Mouse (Mus musculus) embryonic facial prominence, embryonic 11.5 days (tissue): ENCODE data around the gene Tmem139. TPM values are rescaled to one million over a fixed set of nuclear protein-coding genes. Genes with fewer than 3 reads are reported as not detected.
A peak's percentile ranks its signal among the peaks of the same experiment; 100 is the strongest.

ENCODE experiments used
- ATAC-seq: fragments of 200-750 bp; cut with Nextera tagmentation; replicated peaks from 2 replicates; pipeline ENCODE4 v1.8.0; 2017; ENCODE audit warnings: low read depth; ENCODE audit not compliant: insufficient number of reproducible peaks, low FRiP score, low TSS enrichment
- DNase-seq: peaks from one replicate; pipeline ENCODE4 v3.0.0-alpha.2; 2015; ENCODE audit warnings: low spot score
- H3K27ac ChIP-seq: fragments of 300-500 bp; sonication (generic); replicated peaks from 2 replicates; pipeline ENCODE4 v1.5.1; 2014; ENCODE audit warnings: mild to moderate bottlenecking, low read depth, low read length, control low read depth
- H3K27me3 ChIP-seq: fragments of 300-500 bp; sonication (generic); 2 replicates; pipeline ENCODE4 v1.6.1; 2014; ENCODE audit warnings: mild to moderate bottlenecking, low read length, moderate library complexity, mixed read lengths; ENCODE audit not compliant: control insufficient read depth, insufficient read depth
- H3K36me3 ChIP-seq: fragments of 300-500 bp; sonication (generic); replicated peaks from 2 replicates; pipeline ENCODE4 v1.6.1; 2014; ENCODE audit warnings: low read depth, mild to moderate bottlenecking, low read length, moderate library complexity, mixed read lengths; ENCODE audit not compliant: control insufficient read depth, insufficient read depth
- H3K4me1 ChIP-seq: fragments of 300-500 bp; sonication (generic); 2 replicates; pipeline ENCODE4 v1.6.1; 2014; ENCODE audit warnings: low read length, mixed read lengths; ENCODE audit not compliant: control insufficient read depth, insufficient read depth
- H3K4me2 ChIP-seq: fragments of 300-500 bp; sonication (generic); 2 replicates; pipeline ENCODE4 v1.6.1; 2014; ENCODE audit warnings: low read depth, mild to moderate bottlenecking, control low read depth, low read length, moderate library complexity
- H3K4me3 ChIP-seq: fragments of 300-500 bp; sonication (generic); 2 replicates; pipeline ENCODE4 v1.5.1; 2014; ENCODE audit warnings: low read depth, low read length, control low read depth
- H3K9ac ChIP-seq: fragments of 300-500 bp; sonication (generic); replicated peaks from 2 replicates; pipeline ENCODE4 v1.6.1; 2014; ENCODE audit warnings: mild to moderate bottlenecking, control low read depth, low read length
- H3K9me3 ChIP-seq: fragments of 300-500 bp; sonication (generic); replicated peaks from 2 replicates; pipeline ENCODE4 v1.6.1; 2016; ENCODE audit warnings: mild to moderate bottlenecking, low read length, inconsistent platforms, mixed read lengths; ENCODE audit not compliant: control insufficient read depth
- WGBS: fragments of 180-500 bp; shearing (Covaris S2); extraction: QIAGEN DNeasy Blood & Tissue Kit; methylation state at CpG from one replicate; pipeline ENCODE4 v1.1.7; 2014; 5-methylcytosine and 5-hydroxymethylcytosine counted together
- polyA plus RNA-seq: library from polyadenylated mRNA; unstranded; fragments of >200 nt; fragmentation: Nextera tagmentation; extraction: Ambion mirVana; gene quantifications from 2 replicates; pipeline ENCODE4 v1.2.1, GENCODE M21; 2014

Gene Tmem139
- 0.68 and 0.73 TPM in 2 replicates for polyA plus RNA-seq

DNA sequence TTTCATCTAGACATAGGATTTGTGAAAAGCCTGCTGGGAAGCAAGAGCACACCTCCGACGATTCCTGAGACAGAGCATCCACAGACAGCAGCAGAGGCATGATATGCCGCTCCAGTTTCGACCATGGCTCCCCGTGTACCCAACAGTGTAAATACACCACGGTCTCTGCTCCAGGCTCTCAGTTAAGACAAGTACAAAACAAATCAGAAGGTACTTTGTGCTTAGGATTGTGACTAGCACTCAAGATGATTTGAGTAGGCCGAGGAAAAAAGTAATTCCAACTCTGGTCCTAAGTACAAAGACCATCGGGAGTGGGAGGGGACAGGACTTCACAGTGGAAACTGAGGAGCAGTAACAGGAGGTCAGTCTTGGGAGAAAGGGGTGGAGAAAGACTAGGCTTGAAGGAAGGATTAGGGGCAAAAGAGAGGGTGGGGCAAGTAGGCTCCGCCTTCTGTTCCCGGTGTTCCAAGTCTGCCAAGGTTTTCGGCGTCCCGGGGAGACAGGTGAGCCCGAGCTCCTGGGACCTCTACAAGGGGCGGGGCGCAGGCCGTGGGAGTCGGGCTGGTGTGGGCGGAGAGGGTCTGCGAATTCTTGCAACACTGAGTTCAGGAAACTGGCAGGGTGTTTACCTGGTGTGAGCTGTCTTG is at the start of gene Tmem139:
Gene Tmem139 (plus strand): TSS at position 447 of the 647 bp plus-strand sequence.
- 17% methylated on average over 20 of the region's 20 CpGs for WGBS
- Histone ChIP-seq H3K4me2 (no peak within 1 kb of the TSS), H3K9me3 (no peaks in the 10 kb centered on the region), H3K9ac (peak within 1 kb of the TSS; percentile 36; the same call in 1 of the 2 replicates), H3K27me3 (no peaks in the 10 kb centered on the region), H3K4me1 (no peaks in the 10 kb centered on the region), H3K4me3 (no peak within 1 kb of the TSS), H3K27ac (no peak within 1 kb of the TSS), H3K36me3 (no peaks in the 10 kb centered on the region)
- no peak for ATAC-seq
- no peak for DNase-seq

- Histone ChIP-seq H3K4me2 (no peak within 1 kb of the TSS), H3K9me3 (no peaks in the 10 kb centered on the region), H3K27ac (no peak within 1 kb of the TSS), H3K4me1 (no peaks in the 10 kb centered on the region), H3K36me3 (no peaks in the 10 kb centered on the region), H3K9ac (no peak within 1 kb of the TSS), H3K4me3 (no peak within 1 kb of the TSS), H3K27me3 (no peaks in the 10 kb centered on the region)
- WGBS = 76% methylated on average over 2 of the region's 2 CpGs
- ATAC-seq = no peak
- DNase-seq = no peak
Measured at GRCm38 (mm10) chr6:42215028-42215427, 46.7 kb upstream of the Tmem139 start, which contains the start of gene Tas2r144. Gene Tas2r144 (plus strand): TSS chr6:42215328.

GRCm38 (mm10) chr6:42222286-42222685 is 39.5 kb upstream of the Tmem139 start:
- Histone ChIP-seq H3K9ac (no peak overlapping the region), H3K4me1 (no peaks in the 10 kb centered on the region), H3K4me3 (no peak overlapping the region), H3K36me3 (no peaks in the 10 kb centered on the region), H3K4me2 (no peak overlapping the region), H3K9me3 (no peaks in the 10 kb centered on the region), H3K27ac (no peak overlapping the region), H3K27me3 (no peaks in the 10 kb centered on the region)
- DNase-seq = no peak
- ATAC-seq = no peak
- WGBS = 30% methylated on average over 3 of the region's 3 CpGs

DNA sequence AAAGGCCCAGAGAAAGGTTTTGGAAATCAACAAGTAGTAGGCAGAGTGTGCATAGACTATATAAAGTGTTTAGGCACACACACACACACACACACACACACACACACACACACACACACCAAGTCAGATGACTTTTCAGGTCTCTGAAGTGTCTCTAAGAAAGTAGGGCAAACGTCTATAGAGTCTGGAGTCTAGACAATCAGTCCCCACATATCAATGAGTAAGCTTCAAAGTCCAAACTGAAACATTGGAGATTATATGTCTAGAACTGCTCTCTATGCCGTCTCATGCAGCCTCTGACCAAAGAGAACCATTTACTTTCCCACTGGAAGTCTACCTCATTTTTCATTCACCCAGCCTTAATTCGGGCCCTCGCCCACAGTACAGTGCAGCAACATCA is 36.7 kb upstream of the Tmem139 start:
- H3K36me3 ChIP-seq = no peaks in the 10 kb centered on the region
- no peak overlapping the region for H3K4me2 ChIP-seq
- ATAC-seq = no peak
- no peaks in the 10 kb centered on the region for H3K4me1 ChIP-seq
- no peak overlapping the region for H3K4me3 ChIP-seq
- WGBS = 77% methylated on average over 4 of the region's 4 CpGs
- no peak for DNase-seq
- H3K27me3 ChIP-seq = no peaks in the 10 kb centered on the region
- H3K9me3 ChIP-seq = no peaks in the 10 kb centered on the region
- no peak overlapping the region for H3K27ac ChIP-seq
- no peak overlapping the region for H3K9ac ChIP-seq

- no peak overlapping the region for H3K4me2 ChIP-seq
- H3K4me1 ChIP-seq = no peaks in the 10 kb centered on the region
- H3K36me3 ChIP-seq = no peaks in the 10 kb centered on the region
- H3K9me3 ChIP-seq = no peaks in the 10 kb centered on the region
- 35% methylated on average over 17 of the region's 17 CpGs for WGBS
- ATAC-seq (no peak), DNase-seq (peak; percentile 82)
- no peak overlapping the region for H3K4me3 ChIP-seq
- no peaks in the 10 kb centered on the region for H3K27me3 ChIP-seq
- H3K27ac ChIP-seq = no peak overlapping the region
- H3K9ac ChIP-seq = no peak overlapping the region
Measured at GRCm38 (mm10) chr6:42227240-42228101, 34.3 kb upstream of the Tmem139 start.

- H3K4me3 ChIP-seq = no peak overlapping the region
- WGBS = 80% methylated on average over 4 of the region's 4 CpGs
- DNase-seq = no peak
- no peaks in the 10 kb centered on the region for H3K4me1 ChIP-seq
- ATAC-seq = no peak
- H3K4me2 ChIP-seq = no peak overlapping the region
- no peaks in the 10 kb centered on the region for H3K27me3 ChIP-seq
- no peak overlapping the region for H3K27ac ChIP-seq
- H3K36me3 ChIP-seq = no peaks in the 10 kb centered on the region
- no peaks in the 10 kb centered on the region for H3K9me3 ChIP-seq
- no peak overlapping the region for H3K9ac ChIP-seq
Measured at GRCm38 (mm10) chr6:42229610-42230009, 32.2 kb upstream of the Tmem139 start.

DNA sequence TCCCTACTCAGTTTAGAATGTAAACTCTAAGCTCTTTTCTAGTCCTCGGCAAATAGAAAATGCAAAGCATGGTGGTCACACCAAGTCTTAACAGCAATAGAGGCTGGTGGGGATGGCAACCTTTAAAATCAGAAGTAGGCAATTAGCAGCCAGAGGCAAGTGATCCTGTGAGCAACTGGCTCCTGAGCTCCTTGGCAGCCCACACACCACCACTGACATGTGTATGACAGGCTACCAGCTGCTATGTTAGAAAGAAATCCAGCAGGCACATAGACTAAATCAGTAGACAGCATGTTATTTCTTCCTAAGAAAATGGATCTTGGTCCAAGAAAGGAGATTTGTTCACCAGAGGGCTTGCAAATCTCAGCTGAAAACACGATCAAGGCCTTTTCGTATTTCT is 30.6 kb upstream of the Tmem139 start:
- Histone ChIP-seq H3K27ac (no peak overlapping the region), H3K4me2 (no peak overlapping the region), H3K27me3 (no peaks in the 10 kb centered on the region), H3K4me3 (no peak overlapping the region), H3K9ac (no peak overlapping the region), H3K4me1 (no peaks in the 10 kb centered on the region), H3K9me3 (no peaks in the 10 kb centered on the region), H3K36me3 (no peaks in the 10 kb centered on the region)
- WGBS = 91% methylated on average over 3 of the region's 3 CpGs
- ATAC-seq = no peak
- no peak for DNase-seq

- Histone ChIP-seq H3K36me3 (no peaks in the 10 kb centered on the region), H3K27me3 (no peaks in the 10 kb centered on the region), H3K9me3 (no peaks in the 10 kb centered on the region), H3K4me1 (no peaks in the 10 kb centered on the region), H3K4me2 (no peak overlapping the region), H3K27ac (no peak overlapping the region), H3K9ac (no peak overlapping the region), H3K4me3 (no peak overlapping the region)
- DNase-seq = no peak
- 74% methylated on average over 6 of the region's 6 CpGs for WGBS
- no peak for ATAC-seq
Measured at GRCm38 (mm10) chr6:42237276-42237805, 24.4 kb upstream of the Tmem139 start.
